Mouse (Mus musculus): ENCODE measurements around the gene Dlx4. TPM values are rescaled to one million over a fixed set of nuclear protein-coding genes. Genes with fewer than 3 reads are reported as not detected.
A peak's percentile ranks its signal among the peaks of the same experiment; 100 is the strongest.

Gene Dlx4
- polyA plus RNA-seq, 1 experiment, result not detected

- Histone ChIP-seq H3K27ac (ENCODE audit: insufficient read depth, low read depth, low read length) (peak overlapping the region; percentile 45), H3K4me1 (ENCODE audit: control insufficient read depth, insufficient read depth, low read length) (peaks cover 18% of the 10 kb centered on the region; the same call in 1 of the 2 replicates), H3K27me3 (replicated peaks; ENCODE audit: control insufficient read depth, insufficient read depth, low read length) (no peaks in the 10 kb centered on the region), H3K36me3 (ENCODE audit: control insufficient read depth, insufficient read depth, low read length) (no peaks in the 10 kb centered on the region), H3K4me3 (ENCODE audit: insufficient read depth, low read depth, low read length) (no peak overlapping the region)
- WGBS, result 55% methylated on average over 6 of the region's 6 CpGs
- TF ChIP-seq CTCF (conservative IDR thresholded peaks at IDR 0.05; ENCODE audit: insufficient read depth, insufficient read length, low read depth, low read length) (0 out of 2 replicates have a peak, but pooled peaks have one; percentile 7), POLR2A (IDR thresholded peaks at IDR 0.05; ENCODE audit: low read depth, low read length) (no peak)
- DNase-seq, result peak; percentile 78
Measured at GRCm38 (mm10) chr11:95104266-95104665, 41.8 kb downstream of the Dlx4 start.

DNA sequence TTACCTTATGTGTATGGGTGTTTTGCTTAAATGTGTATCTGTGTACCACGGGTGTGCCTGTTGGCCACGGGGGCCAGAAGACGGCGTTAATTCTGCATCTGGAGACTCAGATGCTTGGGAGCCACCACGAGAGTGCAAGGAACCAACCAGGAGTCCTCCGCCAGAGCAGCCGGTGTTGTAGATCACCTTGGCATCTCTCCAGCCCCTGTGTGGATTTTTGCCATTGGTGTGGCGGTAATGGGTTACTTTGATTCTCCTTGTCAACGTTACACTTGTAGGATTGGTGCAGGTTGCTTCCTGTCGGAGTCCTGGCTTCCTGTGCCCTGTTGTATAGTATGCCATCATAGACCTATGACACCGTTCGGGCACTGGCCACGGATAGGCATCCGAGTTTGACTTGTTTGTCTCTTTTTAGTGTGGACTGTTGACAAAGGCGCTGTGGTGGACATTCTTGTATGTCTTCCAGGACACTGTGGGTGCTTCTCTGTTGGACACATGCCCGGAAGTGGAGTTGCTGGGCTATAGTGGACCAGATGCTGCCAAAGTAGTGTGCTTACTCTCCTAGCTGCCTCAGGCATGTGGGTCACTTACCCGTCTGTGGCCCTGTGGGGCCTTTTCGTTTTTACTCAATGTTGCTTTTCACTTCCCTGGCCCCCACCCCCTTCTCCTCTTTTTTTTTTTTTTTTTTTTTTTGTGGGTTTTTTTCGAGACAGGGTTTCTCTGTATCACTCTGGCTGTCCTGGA, 43.7 kb downstream of the Dlx4 start:
- no peak overlapping the region for H3K27ac ChIP-seq (ENCODE audit: insufficient read depth, low read depth, low read length)
- no peak overlapping the region for H3K4me3 ChIP-seq (ENCODE audit: insufficient read depth, low read depth, low read length)
- 79% methylated on average over 19 of the region's 19 CpGs for WGBS
- no peaks in the 10 kb centered on the region for H3K27me3 ChIP-seq (replicated peaks; ENCODE audit: control insufficient read depth, insufficient read depth, low read length)
- no peak for TF ChIP-seq CTCF (conservative IDR thresholded peaks at IDR 0.05; ENCODE audit: insufficient read depth, insufficient read length, low read depth, low read length)
- TF ChIP-seq POLR2A (IDR thresholded peaks at IDR 0.05; ENCODE audit: low read depth, low read length), result no peak
- H3K36me3 ChIP-seq (ENCODE audit: control insufficient read depth, insufficient read depth, low read length), result no peaks in the 10 kb centered on the region
- H3K4me1 ChIP-seq (ENCODE audit: control insufficient read depth, insufficient read depth, low read length), result peaks cover 18% of the 10 kb centered on the region; the same call in 1 of the 2 replicates
- DNase-seq, result peak; percentile 67

DNA sequence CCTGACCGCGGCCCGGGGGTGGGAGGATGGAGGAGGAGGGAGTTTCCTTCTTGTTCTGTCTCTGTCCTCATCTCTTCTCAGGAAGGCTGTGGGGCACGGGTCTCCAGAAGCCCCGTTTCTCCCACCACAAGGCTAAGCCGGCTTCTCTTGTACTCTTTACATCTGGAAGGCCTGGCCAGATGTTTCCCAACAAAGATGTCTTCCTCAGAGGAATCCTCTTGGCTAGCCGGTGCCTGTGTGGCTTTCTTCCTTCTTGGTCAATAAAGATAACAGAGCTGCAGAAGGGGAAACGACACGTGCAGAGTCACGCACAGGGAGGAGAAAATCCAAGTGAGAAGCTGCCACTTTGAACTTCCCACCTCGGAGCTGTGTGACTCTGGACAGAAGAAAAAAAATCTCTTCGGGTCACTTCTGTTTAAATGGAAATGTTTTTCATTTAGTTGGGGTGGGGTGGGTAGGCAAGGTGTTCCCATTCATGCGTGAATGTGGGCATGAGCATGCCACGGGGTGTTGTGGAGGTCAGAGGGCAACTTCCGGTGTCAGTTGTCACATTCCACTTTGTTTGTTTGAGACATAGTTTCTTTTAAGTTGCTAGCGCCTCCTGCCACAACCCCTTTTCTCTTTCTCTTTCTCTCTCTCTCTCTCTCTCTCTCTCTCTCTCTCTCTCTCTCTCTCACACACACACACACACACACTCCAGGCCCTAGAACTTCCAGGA, 44.8 kb downstream of the Dlx4 start:
- H3K36me3 ChIP-seq (ENCODE audit: control insufficient read depth, insufficient read depth, low read length), result no peaks in the 10 kb centered on the region
- 23% methylated on average over 16 of the region's 16 CpGs for WGBS
- peaks cover 18% of the 10 kb centered on the region; the same call in 1 of the 2 replicates for H3K4me1 ChIP-seq (ENCODE audit: control insufficient read depth, insufficient read depth, low read length)
- H3K4me3 ChIP-seq (ENCODE audit: insufficient read depth, low read depth, low read length), result no peak overlapping the region
- H3K27ac ChIP-seq (ENCODE audit: insufficient read depth, low read depth, low read length), result peak overlapping the region; percentile 60; the same call in 1 of the 2 replicates
- no peaks in the 10 kb centered on the region for H3K27me3 ChIP-seq (replicated peaks; ENCODE audit: control insufficient read depth, insufficient read depth, low read length)
- no peak for DNase-seq
- no peak for TF ChIP-seq POLR2A (IDR thresholded peaks at IDR 0.05; ENCODE audit: low read depth, low read length)
- TF ChIP-seq CTCF (conservative IDR thresholded peaks at IDR 0.05; ENCODE audit: insufficient read depth, insufficient read length, low read depth, low read length), result no peak

GRCm38 (mm10) chr11:95100393-95100792, 45.7 kb downstream of the Dlx4 start:
- Histone ChIP-seq H3K27me3 (replicated peaks; ENCODE audit: control insufficient read depth, insufficient read depth, low read length) (no peaks in the 10 kb centered on the region), H3K4me3 (ENCODE audit: insufficient read depth, low read depth, low read length) (no peak overlapping the region), H3K4me1 (ENCODE audit: control insufficient read depth, insufficient read depth, low read length) (peaks cover 13% of the 10 kb centered on the region; the same call in 1 of the 2 replicates), H3K36me3 (ENCODE audit: control insufficient read depth, insufficient read depth, low read length) (no peaks in the 10 kb centered on the region), H3K27ac (ENCODE audit: insufficient read depth, low read depth, low read length) (0 out of 2 replicates have a peak overlapping the region, but pooled peaks have one; percentile 60)
- no peak for TF ChIP-seq POLR2A (IDR thresholded peaks at IDR 0.05; ENCODE audit: low read depth, low read length)
- TF ChIP-seq CTCF (conservative IDR thresholded peaks at IDR 0.05; ENCODE audit: insufficient read depth, insufficient read length, low read depth, low read length), result no peak
- DNase-seq, result no peak
- WGBS, result 60% methylated on average over 3 of the region's 3 CpGs

DNA sequence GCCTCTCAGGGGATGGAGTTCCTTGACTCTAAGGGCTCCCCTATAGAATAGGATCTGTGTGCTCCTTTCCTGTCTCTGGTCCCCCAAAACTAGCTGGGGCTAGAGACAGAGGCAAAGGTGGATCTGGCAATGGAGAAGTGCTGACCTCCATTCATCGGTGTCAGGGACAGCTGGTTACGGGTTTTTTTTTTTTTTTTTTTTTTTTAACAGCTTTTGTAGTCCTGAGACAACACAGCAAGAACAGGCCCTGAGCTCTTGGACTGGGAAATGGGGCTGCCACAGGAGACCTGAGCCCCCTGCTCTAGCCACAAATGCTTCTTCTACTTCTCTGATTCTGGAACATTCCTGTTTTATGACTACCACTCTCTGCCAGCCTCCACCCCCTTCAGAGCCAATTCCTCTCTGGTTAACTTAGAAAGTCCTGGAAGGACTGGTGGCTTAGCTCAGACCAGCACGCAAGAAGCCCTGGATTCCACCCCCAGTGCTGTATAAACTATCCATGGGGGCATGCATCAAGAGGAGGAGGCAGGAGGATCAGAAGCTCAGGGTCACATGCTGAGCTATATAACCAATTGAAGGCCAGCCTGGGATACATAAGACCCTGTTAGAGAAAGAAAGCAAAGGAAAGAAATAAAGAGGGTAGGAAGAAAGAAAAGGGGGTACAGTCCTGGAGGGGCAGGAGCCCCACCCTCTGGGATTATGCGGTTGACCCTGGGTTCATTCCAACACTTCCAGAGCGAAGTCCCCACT, 47.5 kb downstream of the Dlx4 start:
- DNase-seq, result no peak
- 81% methylated on average over 5 of the region's 5 CpGs for WGBS
- Histone ChIP-seq H3K27me3 (replicated peaks; ENCODE audit: control insufficient read depth, insufficient read depth, low read length) (no peaks in the 10 kb centered on the region), H3K27ac (ENCODE audit: insufficient read depth, low read depth, low read length) (no peak overlapping the region), H3K4me1 (ENCODE audit: control insufficient read depth, insufficient read depth, low read length) (peaks cover 7% of the 10 kb centered on the region; the same call in 1 of the 2 replicates), H3K4me3 (ENCODE audit: insufficient read depth, low read depth, low read length) (no peak overlapping the region), H3K36me3 (ENCODE audit: control insufficient read depth, insufficient read depth, low read length) (no peaks in the 10 kb centered on the region)
- no peak for TF ChIP-seq CTCF (conservative IDR thresholded peaks at IDR 0.05; ENCODE audit: insufficient read depth, insufficient read length, low read depth, low read length)
- no peak for TF ChIP-seq POLR2A (IDR thresholded peaks at IDR 0.05; ENCODE audit: low read depth, low read length)

DNA sequence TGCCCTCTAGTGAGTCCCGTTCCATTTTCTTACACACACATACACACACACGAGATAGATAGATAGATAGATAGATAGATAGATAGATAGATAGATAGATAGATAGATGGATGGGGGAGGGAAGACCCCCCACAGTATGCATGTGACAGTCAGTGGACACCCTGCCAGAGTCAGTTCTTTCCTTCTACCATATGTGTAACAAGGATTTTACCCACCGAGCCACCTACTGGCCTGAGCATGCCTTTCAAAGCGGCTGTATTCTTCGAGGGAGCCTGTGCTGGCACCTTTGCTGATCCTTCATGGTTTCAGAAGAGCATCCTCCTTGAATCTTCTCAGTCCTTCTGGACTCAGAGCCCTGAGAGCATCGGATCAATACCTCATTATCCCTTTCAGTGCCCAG, 48.2 kb downstream of the Dlx4 start:
- Histone ChIP-seq H3K36me3 (ENCODE audit: control insufficient read depth, insufficient read depth, low read length) (no peaks in the 10 kb centered on the region), H3K27me3 (replicated peaks; ENCODE audit: control insufficient read depth, insufficient read depth, low read length) (no peaks in the 10 kb centered on the region), H3K4me3 (ENCODE audit: insufficient read depth, low read depth, low read length) (no peak overlapping the region), H3K27ac (ENCODE audit: insufficient read depth, low read depth, low read length) (no peak overlapping the region), H3K4me1 (ENCODE audit: control insufficient read depth, insufficient read depth, low read length) (peaks cover 7% of the 10 kb centered on the region; the same call in 1 of the 2 replicates)
- DNase-seq, result no peak
- TF ChIP-seq POLR2A (IDR thresholded peaks at IDR 0.05; ENCODE audit: low read depth, low read length) (no peak), CTCF (conservative IDR thresholded peaks at IDR 0.05; ENCODE audit: insufficient read depth, insufficient read length, low read depth, low read length) (no peak)
- 76% methylated on average over 6 of the region's 6 CpGs for WGBS
